Mouse (Mus musculus) left cerebral cortex, adult 8-10 months (tissue): ENCODE results near the gene Il6st. TPM values are rescaled to one million over a fixed set of nuclear protein-coding genes. Genes with fewer than 3 reads are reported as not detected.

Experiments
- DNase-seq, 2 experiments: peaks; one replicate each; pipeline ENCODE4 v3.0.0; 2022; ENCODE audit warnings: low spot score in 2 of 2
- total RNA-seq, 4 experiments: library from RNA; stranded (reverse); gene quantifications; 2 replicates each; pipeline ENCODE4 v1.2.4; 2022

The Il6st gene
- total RNA-seq, 4 experiments from 2014 or later = 86.9 to 95.9 (median 91.0) TPM

DNA sequence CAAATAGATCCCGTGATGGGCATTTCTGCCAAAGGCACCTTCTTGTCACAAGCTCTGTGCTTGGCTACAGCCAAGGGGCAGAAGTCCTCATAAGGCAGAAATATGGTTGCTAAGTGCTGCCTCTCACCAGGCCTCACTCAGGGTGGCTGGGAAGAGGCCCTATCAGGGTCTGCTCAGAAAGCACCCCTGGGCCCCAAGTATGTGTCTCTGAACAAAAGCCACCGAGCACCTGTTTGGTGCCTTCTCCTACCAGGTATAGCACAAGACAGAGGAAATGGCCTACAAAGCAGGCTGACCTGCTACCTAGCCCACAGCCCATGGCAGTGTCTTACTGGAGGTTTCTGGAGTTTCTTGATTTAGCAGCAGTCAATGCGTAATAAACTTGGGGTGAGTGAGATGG, 59.0 kb downstream of the Il6st start:
- no peak for DNase-seq

DNA sequence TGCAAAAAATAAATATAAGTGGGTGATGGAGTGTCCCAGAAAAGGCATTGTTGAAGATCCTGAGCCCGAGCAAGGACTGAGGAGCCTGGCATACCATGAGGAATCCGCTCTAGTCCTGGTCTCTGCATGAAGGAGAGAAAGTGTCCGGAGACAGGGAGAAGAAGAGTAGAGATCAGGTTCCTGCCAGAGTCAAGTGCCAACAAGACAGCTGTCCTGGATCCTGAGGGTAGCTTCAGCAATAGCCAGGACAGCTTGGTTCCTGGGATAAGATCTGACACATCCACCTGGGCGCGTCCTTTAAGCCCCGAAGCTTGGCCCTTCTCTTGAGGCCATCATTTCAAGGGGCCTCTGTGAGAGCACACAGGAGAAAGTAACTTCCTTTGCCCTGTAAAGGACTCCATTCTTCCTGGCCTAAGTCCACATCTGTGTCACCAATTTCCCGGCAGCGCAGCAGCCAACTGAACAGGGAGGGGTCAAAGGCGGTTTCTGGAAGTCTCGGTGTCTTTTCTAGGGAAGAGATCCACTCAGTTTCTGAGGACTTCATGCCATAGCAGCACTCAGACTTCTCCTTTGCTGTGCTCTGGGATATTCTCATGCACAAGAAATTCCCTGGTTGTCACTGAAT, 59.6 kb downstream of the Il6st start:
- no peak for DNase-seq

DNA sequence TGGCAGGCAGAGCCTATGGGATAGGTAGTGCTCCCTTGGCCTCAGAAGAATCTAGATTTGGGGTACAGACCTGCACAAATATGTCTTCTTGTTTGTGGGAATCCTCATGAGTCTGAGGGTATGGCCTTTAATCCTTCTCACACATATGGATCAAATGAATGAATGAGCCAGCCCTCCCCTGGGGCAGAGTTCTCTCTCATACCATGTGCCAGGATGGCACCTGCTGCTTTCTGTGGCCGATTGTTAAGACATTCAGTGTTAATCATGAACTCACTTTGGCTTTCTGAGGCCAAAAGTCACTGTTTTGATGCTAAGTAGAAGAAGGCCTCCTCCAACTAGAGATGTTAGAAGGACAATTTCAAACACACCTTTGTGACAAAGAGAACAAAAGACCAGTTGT, 63.3 kb downstream of the Il6st start:
- DNase-seq = no peak

DNA sequence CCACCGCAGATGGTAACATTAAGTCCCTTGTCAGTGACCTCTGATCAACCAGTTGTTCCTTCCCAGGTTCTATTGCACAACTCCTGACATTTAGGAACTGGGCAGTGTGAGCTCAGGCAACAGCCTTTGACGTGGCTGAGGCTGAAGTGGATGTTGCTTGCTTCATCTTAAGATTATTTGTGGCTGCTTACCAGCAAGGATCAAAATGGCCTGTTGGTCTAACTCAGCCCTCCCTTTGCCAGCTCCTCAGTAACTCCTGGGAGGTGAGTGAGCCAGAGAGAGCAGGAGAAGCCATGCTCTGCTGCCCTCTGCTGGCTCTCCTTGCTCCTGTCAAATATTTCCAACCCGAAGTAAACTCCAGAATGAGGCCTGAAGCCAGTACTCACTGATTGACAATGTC, 66.0 kb downstream of the Il6st start:
- peak in 1 of 2 experiments; percentile 46 for DNase-seq

DNA sequence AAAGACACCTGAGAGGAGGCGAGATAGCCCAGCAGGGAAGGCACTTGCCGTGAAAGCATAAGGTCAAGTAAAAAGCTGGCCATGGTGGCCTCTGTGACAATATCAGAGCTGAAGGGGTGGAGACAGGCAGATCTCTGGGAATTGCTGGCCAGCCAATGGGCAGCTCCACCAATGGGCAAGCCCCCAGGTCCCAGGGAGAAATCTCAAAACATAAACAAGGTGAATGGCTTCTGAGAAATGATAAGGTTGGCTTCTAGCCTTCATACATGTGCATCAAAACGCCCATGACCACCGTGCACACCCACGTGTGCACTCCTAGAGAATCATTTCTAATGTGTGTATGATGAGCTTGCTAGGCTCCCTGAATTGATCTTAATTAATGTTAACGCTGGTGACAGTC, 68.4 kb downstream of the Il6st start:
- DNase-seq = no peak

DNA sequence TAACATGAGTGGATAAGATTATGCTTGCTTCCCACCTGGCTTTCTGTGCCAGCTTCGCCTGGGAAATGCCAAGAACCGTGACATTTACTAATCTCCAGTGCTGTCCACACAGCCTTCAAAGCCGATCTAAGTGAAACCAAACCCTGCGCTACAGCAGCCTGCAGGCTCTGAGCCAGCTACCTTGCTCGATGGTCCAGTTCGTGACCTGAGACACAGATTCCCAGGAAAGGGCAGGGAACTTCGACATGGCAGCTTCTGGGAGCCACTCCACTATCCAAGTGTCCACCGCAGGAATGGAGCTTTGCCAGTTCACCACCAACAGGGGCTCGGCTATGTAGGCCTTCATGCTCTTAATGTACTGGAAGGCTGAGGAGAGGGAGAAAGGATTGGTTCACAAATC, 69.7 kb downstream of the Il6st start:
- no peak for DNase-seq

DNA sequence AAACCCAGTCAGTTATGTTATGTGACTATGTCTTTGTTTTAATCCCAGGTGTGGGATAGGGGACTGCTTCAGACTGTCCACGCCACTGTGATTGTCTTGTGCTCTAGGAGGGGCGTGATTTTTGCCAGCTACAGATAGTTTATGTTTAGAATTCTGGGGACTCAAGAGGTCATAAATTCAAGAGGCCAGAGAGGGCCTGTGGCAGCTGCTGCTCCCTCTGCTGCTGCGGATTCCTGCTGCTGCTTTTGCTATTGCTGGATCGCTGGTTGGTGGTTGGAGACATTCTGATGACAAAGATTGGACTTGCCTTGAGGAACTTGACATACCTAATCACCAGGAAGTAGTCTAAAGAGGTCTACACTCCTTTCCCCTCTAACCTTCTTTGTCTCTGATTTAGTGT, 72.7 kb downstream of the Il6st start:
- DNase-seq = no peak

DNA sequence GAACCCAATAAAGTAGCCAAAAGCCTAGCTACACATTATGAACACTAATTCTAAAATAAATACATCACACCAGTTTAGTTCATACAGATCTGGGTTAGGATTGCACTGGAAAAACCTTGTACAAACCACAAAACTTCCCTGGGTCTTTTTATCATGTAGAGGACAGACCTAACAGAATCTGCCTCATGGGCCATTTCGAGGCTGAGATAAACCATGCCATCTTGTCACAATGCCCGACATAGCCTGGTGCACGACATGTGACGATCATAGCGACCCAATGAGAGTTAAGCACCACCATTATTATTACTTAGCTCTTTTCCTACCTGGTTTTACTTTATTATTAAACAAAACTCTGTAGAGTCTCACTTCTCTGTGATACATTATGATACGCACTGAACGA, 73.2 kb downstream of the Il6st start:
- no peak for DNase-seq

DNA sequence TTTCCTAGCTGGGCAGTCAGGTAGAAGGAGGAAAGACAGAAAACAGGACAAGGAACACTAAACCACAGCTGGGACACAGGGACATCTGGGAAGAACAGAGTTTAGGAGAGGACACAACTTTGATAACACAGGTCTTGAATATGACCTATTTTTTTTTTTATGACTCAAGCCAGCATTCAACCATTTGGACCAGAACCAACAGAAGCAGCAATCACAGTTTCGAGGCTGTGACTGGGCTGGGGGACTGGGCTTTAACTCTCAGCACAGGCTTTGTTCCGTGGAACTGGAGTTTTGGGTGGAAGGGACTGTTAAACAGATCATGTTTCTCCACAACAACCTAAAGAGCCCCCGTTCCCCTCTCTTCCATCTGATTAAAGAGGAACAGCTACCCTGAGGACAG, 76.7 kb downstream of the Il6st start:
- no peak for DNase-seq

DNA sequence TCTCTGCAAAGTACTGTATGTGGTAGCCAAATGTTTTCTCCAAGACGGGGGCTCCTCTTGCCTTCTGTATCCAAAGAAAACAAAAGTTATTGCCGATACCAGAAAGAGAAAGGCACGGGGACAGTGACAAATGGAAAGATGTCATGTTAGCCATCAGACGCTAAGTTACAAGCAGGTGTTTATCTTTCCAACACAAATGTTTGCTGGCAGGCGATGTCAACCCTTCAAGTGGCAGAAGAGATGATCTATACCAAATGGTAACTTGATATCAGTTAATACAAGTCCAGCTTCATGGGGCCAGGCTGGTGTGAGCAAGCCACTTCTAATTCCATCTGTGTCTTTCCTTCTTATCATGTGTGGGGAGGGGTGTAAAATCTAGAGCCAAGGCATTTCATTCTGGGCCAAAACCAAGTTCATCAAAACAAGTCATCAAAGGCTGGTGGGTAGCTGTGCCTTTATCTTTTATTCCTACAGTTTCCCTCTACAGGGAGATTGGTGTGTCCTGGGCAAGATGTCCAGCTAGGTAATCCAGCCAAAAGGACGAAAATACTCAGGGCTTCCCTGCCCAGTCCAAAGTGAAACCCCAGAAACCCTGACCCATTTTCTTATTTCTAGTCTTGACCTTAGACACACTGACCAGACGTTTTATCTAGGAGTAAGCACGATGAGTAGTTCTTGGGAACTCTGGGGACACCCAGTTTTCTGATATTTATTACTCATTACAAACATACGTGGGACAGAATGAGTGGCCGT, 77.5 kb downstream of the Il6st start:
- no peak for DNase-seq

DNA sequence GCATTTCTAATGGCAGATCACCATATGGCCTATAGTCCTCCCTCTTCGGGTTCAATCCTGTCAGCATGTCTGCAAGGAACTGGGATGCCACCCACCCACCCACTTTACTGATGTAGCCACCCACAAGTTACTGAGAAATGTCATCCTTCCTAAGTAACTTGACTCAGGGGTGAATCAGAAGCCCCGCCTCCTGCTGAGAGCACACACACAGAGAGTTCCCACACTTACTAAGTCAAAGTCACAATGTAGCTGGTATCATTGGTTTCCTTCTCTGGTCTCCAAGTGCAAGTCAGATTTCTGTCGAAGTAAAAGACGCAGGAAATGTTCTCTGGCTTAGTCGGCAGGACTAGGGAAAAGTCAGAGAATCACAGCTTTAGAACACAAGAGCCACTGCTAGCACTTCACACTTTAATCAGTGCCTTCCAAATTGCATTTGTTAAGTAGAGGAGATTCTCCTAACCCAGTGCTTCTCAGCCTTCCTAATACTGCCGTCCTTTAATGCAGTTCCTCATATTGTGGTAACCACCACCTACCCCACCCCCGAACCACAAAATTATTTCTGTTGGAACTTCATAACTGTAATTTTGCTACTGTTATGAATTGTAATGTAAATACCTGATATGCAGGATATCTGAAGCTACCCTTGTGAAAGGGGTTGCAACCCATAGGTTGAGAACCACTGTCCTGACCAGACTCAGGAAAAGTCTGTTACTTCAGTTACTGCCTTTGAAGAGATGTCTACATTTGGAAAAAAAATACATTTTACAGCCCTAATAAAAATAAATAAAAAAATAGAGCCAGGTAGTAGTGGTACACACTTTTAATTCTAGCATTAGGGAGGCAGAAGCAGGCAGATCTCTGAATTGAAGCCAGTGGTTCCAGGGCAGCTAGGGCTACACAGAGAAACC, 88.0 kb downstream of the Il6st start:
- no peak for DNase-seq

DNA sequence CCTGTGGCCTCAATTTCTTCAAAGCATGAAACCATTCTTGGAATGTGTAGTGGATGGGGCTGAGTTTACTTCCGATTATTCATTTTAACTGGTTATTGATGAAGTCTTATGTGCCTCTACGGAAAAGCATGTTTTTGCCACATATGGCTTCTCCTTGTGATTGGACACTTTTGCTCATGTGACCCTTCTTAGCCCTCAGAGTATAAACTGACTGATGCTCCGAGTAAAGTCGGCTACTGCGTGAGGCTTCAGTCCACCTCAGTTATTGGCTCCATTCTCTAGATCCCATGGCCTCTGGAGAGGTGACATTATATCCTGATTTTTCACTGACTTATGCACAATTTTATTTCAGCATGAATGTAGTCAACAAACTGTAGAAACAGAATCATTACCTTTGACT, 89.4 kb downstream of the Il6st start:
- no peak for DNase-seq

DNA sequence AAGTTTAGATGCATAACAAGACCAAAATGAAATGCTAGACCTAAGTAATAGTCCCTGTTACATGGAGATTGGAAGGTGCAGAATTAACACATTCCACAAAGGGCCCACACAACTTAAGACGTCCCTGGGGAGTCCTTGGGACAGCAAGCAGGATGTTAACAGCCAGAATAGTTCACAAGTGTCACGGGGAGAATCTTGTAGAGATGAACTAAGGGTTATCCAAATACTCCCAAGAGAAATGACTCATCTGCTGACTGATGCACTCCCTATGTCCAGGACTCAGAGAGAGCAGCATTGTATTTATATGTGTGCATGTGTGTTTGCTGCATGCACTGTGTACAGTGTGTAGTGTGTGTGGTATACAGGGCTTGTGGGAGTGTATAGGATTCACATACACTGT, 92.6 kb downstream of the Il6st start:
- DNase-seq = no peak

Other genes with a start within 250 kb of the Il6st start
- 1 to 10 TPM; 3.9 to 5.8 (median 5.0) TPM for gene Ankrd55, start 175.6 kb upstream of the Il6st start, total RNA-seq
- gene Il31ra, start 130.3 kb downstream of the Il6st start, total RNA-seq = under 1 TPM in 3 of 4 experiments, not detected in 1; 0.13 to 0.81 (median 0.32) TPM
- 1 to 10 TPM; 1.3 to 1.9 (median 1.8) TPM for gene Ddx4, start 188.4 kb downstream of the Il6st start, total RNA-seq
- 10 to 100 TPM; 21.0 to 30.3 (median 26.1) TPM for gene Slc38a9, start 196.7 kb downstream of the Il6st start, total RNA-seq